Mouse (Mus musculus): ENCODE results near the gene Hexim1. TPM values are rescaled to one million over a fixed set of nuclear protein-coding genes. Genes with fewer than 3 reads are reported as not detected.

Gene Hexim1
- 10 to 100 TPM; 46.5 to 50.8 TPM for total RNA-seq (2021)

- intact Hi-C loops (cut with DNase I): loop anchor here (1.0 to 5.0 kb wide), 3 partner anchors 16 to 211 kb away; partner anchors contain the start of genes Hexim2 and Map3k14
These were observed at the start of gene Hexim1 for GRCm38 (mm10) chr11:103116008-103116818. Hexim1 (plus strand) TSS chr11:103116231.

GRCm38 (mm10) chr11:103067051-103067361, 49.0 kb upstream of the Hexim1 start:
- intact Hi-C loops (cut with DNase I): no loop called here
- no peak for DNase-seq (ENCODE audit: low spot score in 2 of 2)

More at GRCm38 (mm10) chr11:103116008-103116818, at the start of gene Hexim1:
- peak; percentile 99 to 100 for DNase-seq (ENCODE audit: low spot score in 2 of 2)

GRCm38 (mm10) chr11:103067457-103068001, 48.5 kb upstream of the Hexim1 start:
- no peak for DNase-seq (ENCODE audit: low spot score in 2 of 2)

GRCm38 (mm10) chr11:103068272-103068671, 47.8 kb upstream of the Hexim1 start:
- intact Hi-C loops (cut with DNase I): no loop called here
- no peak for DNase-seq (ENCODE audit: low spot score in 2 of 2)

More at GRCm38 (mm10) chr11:103067457-103068001, 48.5 kb upstream of the Hexim1 start:
- intact Hi-C loops (cut with DNase I): no loop called here

- DNase-seq (ENCODE audit: low spot score in 2 of 2): no peak
- intact Hi-C loops (cut with DNase I): no loop called here
These were observed 47.1 kb upstream of the Hexim1 start for GRCm38 (mm10) chr11:103068884-103069283.

- DNase-seq (ENCODE audit: low spot score in 2 of 2): no peak
- intact Hi-C loops (cut with DNase I): no loop called here
These were observed 46.3 kb upstream of the Hexim1 start for GRCm38 (mm10) chr11:103069731-103070130.

GRCm38 (mm10) chr11:103070322-103070880, 45.6 kb upstream of the Hexim1 start:
- no peak for DNase-seq (ENCODE audit: low spot score in 2 of 2)
- intact Hi-C loops (cut with DNase I): no loop called here

- DNase-seq (ENCODE audit: low spot score in 2 of 2): no peak
- intact Hi-C loops (cut with DNase I): no loop called here
These were observed 42.4 kb upstream of the Hexim1 start for GRCm38 (mm10) chr11:103073671-103074070.

- DNase-seq (ENCODE audit: low spot score in 2 of 2): no peak
- intact Hi-C loops (cut with DNase I): no loop called here
These were observed 41.8 kb upstream of the Hexim1 start for GRCm38 (mm10) chr11:103074121-103074650.

GRCm38 (mm10) chr11:103074796-103075323, 41.2 kb upstream of the Hexim1 start:
- intact Hi-C loops (cut with DNase I): no loop called here
- no peak for DNase-seq (ENCODE audit: low spot score in 2 of 2)

GRCm38 (mm10) chr11:103076010-103076409, 40.0 kb upstream of the Hexim1 start:
- intact Hi-C loops (cut with DNase I): no loop called here
- no peak for DNase-seq (ENCODE audit: low spot score in 2 of 2)

GRCm38 (mm10) chr11:103076581-103076980, 39.5 kb upstream of the Hexim1 start:
- DNase-seq (ENCODE audit: low spot score in 2 of 2): no peak
- intact Hi-C loops (cut with DNase I): no loop called here

GRCm38 (mm10) chr11:103078131-103078530, 37.9 kb upstream of the Hexim1 start:
- DNase-seq (ENCODE audit: low spot score in 2 of 2): no peak
- intact Hi-C loops (cut with DNase I): no loop called here

GRCm38 (mm10) chr11:103080323-103081091, 35.5 kb upstream of the Hexim1 start:
- intact Hi-C loops (cut with DNase I): no loop called here

GRCm38 (mm10) chr11:103081631-103082030, 34.4 kb upstream of the Hexim1 start:
- DNase-seq (ENCODE audit: low spot score in 2 of 2): no peak
- intact Hi-C loops (cut with DNase I): no loop called here

More at GRCm38 (mm10) chr11:103080323-103081091, 35.5 kb upstream of the Hexim1 start:
- peak in 1 of 2 experiments; percentile 66 for DNase-seq (ENCODE audit: low spot score in 2 of 2)

- no peak for DNase-seq (ENCODE audit: low spot score in 2 of 2)
- intact Hi-C loops (cut with DNase I): no loop called here
These were observed 22.7 kb upstream of the Hexim1 start for GRCm38 (mm10) chr11:103093306-103093705.

GRCm38 (mm10) chr11:103093862-103094833, 21.9 kb upstream of the Hexim1 start:
- no peak for DNase-seq (ENCODE audit: low spot score in 2 of 2)

GRCm38 (mm10) chr11:103095107-103095670, 20.8 kb upstream of the Hexim1 start:
- intact Hi-C loops (cut with DNase I): no loop called here
- no peak for DNase-seq (ENCODE audit: low spot score in 2 of 2)

More at GRCm38 (mm10) chr11:103093862-103094833, 21.9 kb upstream of the Hexim1 start:
- intact Hi-C loops (cut with DNase I): no loop called here

Data from left cerebral cortex, postnatal 25 days (tissue).